Mouse (Mus musculus): ENCODE measurements at regions not wholly inside any gene's neighbourhood (a gene's known extent, or its start where the extent isn't known, plus 50 kb on each side); places are given as distances from the start of the nearest gene placed in this dataset.

- no peaks in the 10 kb centered on the region for H3K9me3 ChIP-seq (replicated peaks)
- H3K36me3 ChIP-seq, result no peaks in the 10 kb centered on the region
- ATAC-seq (ENCODE audit: insufficient number of reproducible peaks, low FRiP score, low TSS enrichment, low read depth), result no peak
- H3K4me1 ChIP-seq, result no peaks in the 10 kb centered on the region
- H3K27ac ChIP-seq (replicated peaks), result no peak overlapping the region
- H3K27me3 ChIP-seq, result no peaks in the 10 kb centered on the region
- 66% methylated on average over 2 of the region's 2 CpGs for WGBS
- H3K4me3 ChIP-seq (replicated peaks), result no peak overlapping the region
- H3K4me2 ChIP-seq (replicated peaks), result no peak overlapping the region
- no peak overlapping the region for H3K9ac ChIP-seq
These were observed 418.0 kb upstream of the 9430069I07Rik start for GRCm38 (mm10) chr15:34775714-34776113.

- Histone ChIP-seq H3K4me1 (0 out of 2 replicates have a peak, but pooled peaks cover 3% of the 10 kb centered on the region), H3K4me2 (replicated peaks) (no peak overlapping the region), H3K36me3 (no peaks in the 10 kb centered on the region), H3K9me3 (replicated peaks) (no peaks in the 10 kb centered on the region), H3K4me3 (replicated peaks) (no peak overlapping the region), H3K27me3 (no peaks in the 10 kb centered on the region), H3K27ac (replicated peaks) (no peak overlapping the region), H3K9ac (no peak overlapping the region)
- ATAC-seq (ENCODE audit: insufficient number of reproducible peaks, low FRiP score, low TSS enrichment, low read depth), result no peak
- WGBS, result 59% methylated on average over 2 of the region's 2 CpGs
These were observed 394.1 kb upstream of the 9430069I07Rik start for GRCm38 (mm10) chr15:34751746-34752145.

DNA sequence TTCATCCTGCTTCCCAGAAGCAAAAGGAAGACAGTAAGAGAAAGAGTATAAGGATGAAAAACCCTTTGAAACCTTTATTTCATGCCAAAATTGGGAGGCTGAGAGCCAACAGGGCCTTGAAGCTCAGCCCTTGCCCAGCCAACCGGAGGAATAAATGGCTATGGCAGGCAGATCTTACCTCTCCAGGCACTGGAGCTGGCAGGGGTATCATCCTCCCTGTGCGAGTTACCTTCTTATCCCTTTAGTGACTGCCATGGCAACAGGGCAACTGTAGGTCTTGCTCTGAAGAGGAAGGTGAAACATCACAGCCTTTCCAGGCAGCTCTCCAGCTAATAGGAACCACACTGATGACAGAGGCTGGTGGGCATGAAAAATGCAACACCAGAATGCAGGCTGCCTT, 393.3 kb upstream of the 9430069I07Rik start:
- Histone ChIP-seq H3K27ac (replicated peaks) (no peak overlapping the region), H3K9me3 (replicated peaks) (no peaks in the 10 kb centered on the region), H3K27me3 (no peaks in the 10 kb centered on the region), H3K9ac (no peak overlapping the region), H3K36me3 (no peaks in the 10 kb centered on the region), H3K4me1 (0 out of 2 replicates have a peak, but pooled peaks cover 3% of the 10 kb centered on the region), H3K4me2 (replicated peaks) (no peak overlapping the region), H3K4me3 (replicated peaks) (no peak overlapping the region)
- ATAC-seq (ENCODE audit: insufficient number of reproducible peaks, low FRiP score, low TSS enrichment, low read depth), result no peak
- WGBS, result 55% methylated on average over 2 of the region's 2 CpGs

DNA sequence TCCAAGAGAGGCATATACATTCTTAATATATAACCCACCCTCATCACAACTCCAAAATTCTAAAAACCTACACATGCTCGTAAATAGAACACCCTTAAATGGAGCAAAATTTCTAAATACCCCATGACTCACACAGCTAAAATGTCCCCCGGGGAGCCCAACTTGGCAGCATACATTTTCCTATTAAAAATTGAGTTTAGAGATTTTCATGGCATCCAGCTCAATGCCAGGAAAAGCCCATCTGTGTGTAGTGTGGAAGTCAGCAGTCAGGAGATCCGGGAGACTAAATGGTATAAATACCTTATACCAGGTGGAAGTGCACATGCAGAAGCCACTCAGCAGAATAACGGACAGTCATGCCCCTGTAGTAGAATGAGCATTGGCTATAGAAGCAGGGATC, 389.4 kb upstream of the 9430069I07Rik start:
- 48% methylated on average over 4 of the region's 4 CpGs for WGBS
- ATAC-seq (ENCODE audit: insufficient number of reproducible peaks, low FRiP score, low TSS enrichment, low read depth), result no peak
- H3K27ac ChIP-seq (replicated peaks), result peak overlapping the region; percentile 40; the same call in 1 of the 2 replicates
- no peak overlapping the region for H3K4me3 ChIP-seq (replicated peaks)
- no peaks in the 10 kb centered on the region for H3K36me3 ChIP-seq
- H3K4me2 ChIP-seq (replicated peaks), result no peak overlapping the region
- no peaks in the 10 kb centered on the region for H3K27me3 ChIP-seq
- H3K4me1 ChIP-seq, result peaks cover 10% of the 10 kb centered on the region; the same call in 1 of the 2 replicates
- no peak overlapping the region for H3K9ac ChIP-seq
- no peaks in the 10 kb centered on the region for H3K9me3 ChIP-seq (replicated peaks)

DNA sequence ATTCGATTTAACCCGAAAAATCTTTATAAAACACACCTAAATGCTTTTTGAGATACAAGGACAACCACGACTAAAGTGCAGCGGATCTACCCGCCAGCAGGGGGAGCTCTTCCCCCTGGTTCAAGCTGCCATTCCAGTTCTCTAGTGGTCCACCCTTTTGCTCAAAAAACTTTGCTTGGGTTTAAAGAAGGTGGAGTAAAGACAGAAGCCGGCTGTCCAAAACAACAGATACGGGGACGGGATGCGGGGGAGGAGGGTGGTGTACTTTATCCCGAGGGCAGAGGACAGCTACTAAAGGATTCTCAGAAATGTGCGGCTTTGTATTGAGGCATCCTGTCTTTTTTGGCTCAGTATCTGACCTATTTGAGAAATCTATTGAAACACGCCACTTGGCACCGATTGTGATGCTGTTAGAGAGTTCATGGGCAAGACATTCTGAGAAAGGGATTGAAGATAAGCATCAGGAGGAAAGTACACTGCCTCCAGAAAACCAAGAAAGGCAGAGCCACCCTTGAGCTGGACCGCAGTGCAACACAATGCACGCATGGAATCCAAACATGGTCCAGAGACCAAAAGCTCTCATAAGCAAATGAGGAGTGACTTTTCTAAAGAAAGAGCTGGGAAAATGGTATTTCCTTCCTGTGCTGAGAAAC, 385.6 kb upstream of the 9430069I07Rik start:
- H3K27ac ChIP-seq (replicated peaks), result peak overlapping the region; percentile 34; the same call in 1 of the 2 replicates
- no peak overlapping the region for H3K9ac ChIP-seq
- H3K4me2 ChIP-seq (replicated peaks), result no peak overlapping the region
- H3K4me3 ChIP-seq (replicated peaks), result no peak overlapping the region
- peaks cover 15% of the 10 kb centered on the region; the same call in 1 of the 2 replicates for H3K4me1 ChIP-seq
- no peaks in the 10 kb centered on the region for H3K27me3 ChIP-seq
- no peak for ATAC-seq (ENCODE audit: insufficient number of reproducible peaks, low FRiP score, low TSS enrichment, low read depth)
- H3K9me3 ChIP-seq (replicated peaks), result no peaks in the 10 kb centered on the region
- 29% methylated on average over 15 of the region's 15 CpGs for WGBS
- H3K36me3 ChIP-seq, result no peaks in the 10 kb centered on the region

- Histone ChIP-seq H3K4me1 (peaks cover 12% of the 10 kb centered on the region; the same call in 1 of the 2 replicates), H3K36me3 (no peaks in the 10 kb centered on the region), H3K9ac (no peak overlapping the region), H3K27me3 (no peaks in the 10 kb centered on the region), H3K4me3 (replicated peaks) (no peak overlapping the region), H3K4me2 (replicated peaks) (no peak overlapping the region), H3K9me3 (replicated peaks) (no peaks in the 10 kb centered on the region), H3K27ac (replicated peaks) (peak overlapping the region; percentile 76)
- ATAC-seq (ENCODE audit: insufficient number of reproducible peaks, low FRiP score, low TSS enrichment, low read depth), result peak; percentile 54; the same call in 1 of the 2 replicates
- 47% methylated on average over 4 of the region's 4 CpGs for WGBS
These were observed 383.8 kb upstream of the 9430069I07Rik start for GRCm38 (mm10) chr15:34741488-34741887.
